Mouse (Mus musculus): ENCODE measurements around the gene Ube4a. TPM values are rescaled to one million over a fixed set of nuclear protein-coding genes. Genes with fewer than 3 reads are reported as not detected.
A peak's percentile ranks its signal among the peaks of the same experiment; 100 is the strongest.

Ube4a gene
- polyA plus RNA-seq, 1 experiment = 13.7 TPM

- Histone ChIP-seq H3K79me2 (ENCODE audit: control insufficient read depth, insufficient read depth) (peaks cover 33% of the 10 kb centered on the region), H3K4me3 (ENCODE audit: insufficient read depth, poor library complexity, severe bottlenecking) (no peak overlapping the region), H3ac (ENCODE audit: control insufficient read depth, insufficient read length, low read depth) (no peak overlapping the region), H3K27me3 (ENCODE audit: control insufficient read depth, insufficient read depth, insufficient read length) (peaks cover 4% of the 10 kb centered on the region), H3K79me3 (ENCODE audit: low read depth) (peaks cover 14% of the 10 kb centered on the region), H3K36me3 (ENCODE audit: control insufficient read depth, insufficient read depth) (peaks cover 6% of the 10 kb centered on the region)
- no peak for TF ChIP-seq CEBPB (IDR thresholded peaks at IDR 0.05; ENCODE audit: low read depth)
- TF ChIP-seq MYOD1 (IDR thresholded peaks at IDR 0.05; ENCODE audit: control insufficient read depth, insufficient read length, low read depth) = no peak
- no peak for TF ChIP-seq MYOG (IDR thresholded peaks at IDR 0.05; ENCODE audit: control insufficient read depth, extremely low read depth, insufficient read length)
- TF ChIP-seq USF1 (IDR thresholded peaks at IDR 0.05; ENCODE audit: low read depth) = no peak
- peak; percentile 70 for TF ChIP-seq MAX (IDR thresholded peaks at IDR 0.05)
- TF ChIP-seq FOSL1 (IDR thresholded peaks at IDR 0.05; ENCODE audit: insufficient read depth, low read length, poor library complexity, severe bottlenecking) = no peak
- TF ChIP-seq CTCF (IDR thresholded peaks at IDR 0.05; ENCODE audit: control insufficient read depth, insufficient read depth, insufficient read length) = peak; percentile 42
These were observed 1.4 kb upstream of the Ube4a start for GRCm38 (mm10) chr9:44966815-44967242.

DNA sequence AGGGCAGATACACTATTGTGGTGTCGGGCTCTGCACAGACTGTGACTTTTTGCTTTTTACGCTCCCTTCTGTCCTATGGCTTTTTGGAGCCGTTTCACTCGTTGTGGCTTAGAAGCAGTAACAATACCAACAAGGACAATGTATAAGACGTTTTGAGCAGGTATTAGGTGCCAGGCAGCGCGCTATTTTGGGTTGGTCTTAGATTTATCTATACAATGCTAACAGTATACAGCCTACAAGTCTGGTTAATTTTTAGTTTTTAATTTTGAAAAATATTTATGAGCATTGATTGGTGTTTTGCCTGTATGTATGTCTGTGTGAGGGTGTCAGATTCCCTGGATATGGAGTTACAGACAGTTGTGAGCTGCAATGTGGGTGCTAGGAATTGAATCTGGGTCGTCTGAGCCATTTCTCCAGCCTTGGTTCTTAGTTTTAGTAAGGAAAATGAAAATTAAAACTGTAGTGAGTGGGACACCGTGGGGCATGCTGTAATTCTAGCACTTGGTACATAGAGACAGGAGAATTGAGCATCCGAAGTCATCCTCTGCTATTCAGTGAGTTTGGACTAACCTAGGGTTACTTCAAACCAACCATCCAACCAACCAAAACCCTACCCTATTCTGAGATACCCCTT is 550 bp upstream of the Ube4a start:
- TF ChIP-seq CTCF (IDR thresholded peaks at IDR 0.05; ENCODE audit: control insufficient read depth, insufficient read depth, insufficient read length) (no peak), MYOG (IDR thresholded peaks at IDR 0.05; ENCODE audit: control insufficient read depth, extremely low read depth, insufficient read length) (no peak), CEBPB (IDR thresholded peaks at IDR 0.05; ENCODE audit: low read depth) (no peak), USF1 (IDR thresholded peaks at IDR 0.05; ENCODE audit: low read depth) (no peak), FOSL1 (IDR thresholded peaks at IDR 0.05; ENCODE audit: insufficient read depth, low read length, poor library complexity, severe bottlenecking) (no peak), MYOD1 (IDR thresholded peaks at IDR 0.05; ENCODE audit: control insufficient read depth, insufficient read length, low read depth) (no peak), MAX (IDR thresholded peaks at IDR 0.05) (no peak)
- Histone ChIP-seq H3K36me3 (ENCODE audit: control insufficient read depth, insufficient read depth) (peaks cover 11% of the 10 kb centered on the region), H3ac (ENCODE audit: control insufficient read depth, insufficient read length, low read depth) (peak overlapping the region; percentile 15), H3K4me3 (ENCODE audit: insufficient read depth, poor library complexity, severe bottlenecking) (peak overlapping the region; percentile 72), H3K79me2 (ENCODE audit: control insufficient read depth, insufficient read depth) (peaks cover 33% of the 10 kb centered on the region), H3K27me3 (ENCODE audit: control insufficient read depth, insufficient read depth, insufficient read length) (peaks cover 4% of the 10 kb centered on the region), H3K79me3 (ENCODE audit: low read depth) (peaks cover 14% of the 10 kb centered on the region)

DNA sequence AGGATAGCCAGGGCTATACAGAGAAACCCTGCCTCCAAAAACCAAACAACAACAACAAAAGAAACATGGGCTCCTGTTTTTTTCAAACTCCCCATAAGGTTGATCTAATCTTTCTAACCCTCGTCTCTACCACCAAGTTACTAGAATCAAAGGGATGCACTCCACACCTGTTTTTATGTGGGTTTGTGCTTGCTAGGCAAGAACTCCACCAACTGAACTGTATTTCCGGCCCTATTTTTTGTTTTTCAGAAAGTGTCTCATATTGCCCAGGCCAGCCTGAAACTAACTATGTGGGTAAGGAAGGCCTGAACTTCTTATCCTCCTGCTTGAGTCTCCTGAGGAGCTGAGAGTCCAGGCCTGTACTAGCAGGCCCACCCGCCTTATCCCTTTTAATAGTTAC is 11.0 kb downstream of the Ube4a start:
- H3K27me3 ChIP-seq (ENCODE audit: control insufficient read depth, insufficient read depth, insufficient read length) = no peaks in the 10 kb centered on the region
- TF ChIP-seq CEBPB (IDR thresholded peaks at IDR 0.05; ENCODE audit: low read depth) = no peak
- no peak for TF ChIP-seq MYOG (IDR thresholded peaks at IDR 0.05; ENCODE audit: control insufficient read depth, extremely low read depth, insufficient read length)
- TF ChIP-seq CTCF (IDR thresholded peaks at IDR 0.05; ENCODE audit: control insufficient read depth, insufficient read depth, insufficient read length) = no peak
- TF ChIP-seq FOSL1 (IDR thresholded peaks at IDR 0.05; ENCODE audit: insufficient read depth, low read length, poor library complexity, severe bottlenecking) = no peak
- TF ChIP-seq MAX (IDR thresholded peaks at IDR 0.05) = no peak
- TF ChIP-seq MYOD1 (IDR thresholded peaks at IDR 0.05; ENCODE audit: control insufficient read depth, insufficient read length, low read depth) = no peak
- no peak for TF ChIP-seq USF1 (IDR thresholded peaks at IDR 0.05; ENCODE audit: low read depth)
- H3K79me3 ChIP-seq (ENCODE audit: low read depth) = no peaks in the 10 kb centered on the region
- H3K4me3 ChIP-seq (ENCODE audit: insufficient read depth, poor library complexity, severe bottlenecking) = no peak overlapping the region
- no peaks in the 10 kb centered on the region for H3K79me2 ChIP-seq (ENCODE audit: control insufficient read depth, insufficient read depth)
- H3K36me3 ChIP-seq (ENCODE audit: control insufficient read depth, insufficient read depth) = peaks cover 37% of the 10 kb centered on the region
- H3ac ChIP-seq (ENCODE audit: control insufficient read depth, insufficient read length, low read depth) = no peak overlapping the region

DNA sequence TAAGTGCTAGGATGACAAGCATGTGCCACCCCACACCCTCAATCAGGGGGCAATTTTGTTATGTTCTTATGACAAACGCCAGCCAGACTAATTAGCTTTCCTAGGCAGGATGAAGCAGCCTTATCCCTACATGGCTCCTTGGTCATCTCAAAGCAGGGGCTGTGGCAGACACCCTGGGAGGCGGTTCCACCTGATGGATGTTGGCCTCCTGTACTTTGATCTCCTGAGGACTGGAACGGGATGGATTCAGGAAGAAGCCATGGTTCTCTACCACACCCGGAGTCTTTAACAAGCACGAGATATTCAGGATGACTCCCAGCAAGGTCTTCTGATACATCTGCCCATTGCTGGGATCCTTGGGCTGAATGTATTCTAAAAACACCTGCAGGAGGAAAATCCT is 17.6 kb downstream of the Ube4a start:
- peaks cover 63% of the 10 kb centered on the region for H3K36me3 ChIP-seq (ENCODE audit: control insufficient read depth, insufficient read depth)
- H3K79me3 ChIP-seq (ENCODE audit: low read depth) = no peaks in the 10 kb centered on the region
- no peak overlapping the region for H3K4me3 ChIP-seq (ENCODE audit: insufficient read depth, poor library complexity, severe bottlenecking)
- TF ChIP-seq CEBPB (IDR thresholded peaks at IDR 0.05; ENCODE audit: low read depth) = no peak
- no peak for TF ChIP-seq USF1 (IDR thresholded peaks at IDR 0.05; ENCODE audit: low read depth)
- no peak for TF ChIP-seq MYOG (IDR thresholded peaks at IDR 0.05; ENCODE audit: control insufficient read depth, extremely low read depth, insufficient read length)
- no peak for TF ChIP-seq CTCF (IDR thresholded peaks at IDR 0.05; ENCODE audit: control insufficient read depth, insufficient read depth, insufficient read length)
- TF ChIP-seq MAX (IDR thresholded peaks at IDR 0.05) = no peak
- no peak for TF ChIP-seq MYOD1 (IDR thresholded peaks at IDR 0.05; ENCODE audit: control insufficient read depth, insufficient read length, low read depth)
- TF ChIP-seq FOSL1 (IDR thresholded peaks at IDR 0.05; ENCODE audit: insufficient read depth, low read length, poor library complexity, severe bottlenecking) = no peak
- H3K27me3 ChIP-seq (ENCODE audit: control insufficient read depth, insufficient read depth, insufficient read length) = no peaks in the 10 kb centered on the region
- H3ac ChIP-seq (ENCODE audit: control insufficient read depth, insufficient read length, low read depth) = no peak overlapping the region
- H3K79me2 ChIP-seq (ENCODE audit: control insufficient read depth, insufficient read depth) = no peaks in the 10 kb centered on the region

DNA sequence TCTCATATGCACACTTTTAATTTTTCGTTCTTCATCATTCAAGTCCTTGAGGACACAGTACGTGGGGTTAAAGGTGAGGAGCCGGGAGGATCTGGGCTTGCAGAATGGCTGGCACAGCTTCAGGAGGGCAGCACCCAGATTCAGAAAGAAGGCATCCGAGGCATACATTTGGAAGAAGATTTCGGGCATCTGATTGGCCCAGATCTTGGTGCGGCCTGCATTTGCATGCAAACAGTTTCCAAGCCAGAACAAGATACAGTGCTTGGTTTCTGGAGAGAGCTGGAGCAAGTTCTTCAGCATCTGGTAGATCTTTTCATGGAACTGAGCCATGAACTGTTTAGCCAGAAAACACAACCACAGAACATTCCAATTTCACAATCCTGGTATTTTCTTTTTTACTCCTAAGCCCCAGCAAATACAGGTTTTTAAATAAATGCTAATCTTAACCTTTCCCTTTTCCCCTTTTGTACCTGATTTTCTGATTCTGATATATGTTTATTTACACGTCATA is 19.2 kb downstream of the Ube4a start:
- H3K36me3 ChIP-seq (ENCODE audit: control insufficient read depth, insufficient read depth) = peaks cover 53% of the 10 kb centered on the region
- H3K79me3 ChIP-seq (ENCODE audit: low read depth) = no peaks in the 10 kb centered on the region
- no peak overlapping the region for H3K4me3 ChIP-seq (ENCODE audit: insufficient read depth, poor library complexity, severe bottlenecking)
- TF ChIP-seq FOSL1 (IDR thresholded peaks at IDR 0.05; ENCODE audit: insufficient read depth, low read length, poor library complexity, severe bottlenecking) (no peak), MYOD1 (IDR thresholded peaks at IDR 0.05; ENCODE audit: control insufficient read depth, insufficient read length, low read depth) (no peak), USF1 (IDR thresholded peaks at IDR 0.05; ENCODE audit: low read depth) (no peak), MYOG (IDR thresholded peaks at IDR 0.05; ENCODE audit: control insufficient read depth, extremely low read depth, insufficient read length) (no peak), CTCF (IDR thresholded peaks at IDR 0.05; ENCODE audit: control insufficient read depth, insufficient read depth, insufficient read length) (no peak), MAX (IDR thresholded peaks at IDR 0.05) (no peak), CEBPB (IDR thresholded peaks at IDR 0.05; ENCODE audit: low read depth) (no peak)
- H3K27me3 ChIP-seq (ENCODE audit: control insufficient read depth, insufficient read depth, insufficient read length) = no peaks in the 10 kb centered on the region
- H3ac ChIP-seq (ENCODE audit: control insufficient read depth, insufficient read length, low read depth) = no peak overlapping the region
- no peaks in the 10 kb centered on the region for H3K79me2 ChIP-seq (ENCODE audit: control insufficient read depth, insufficient read depth)
